Mouse (Mus musculus): Measurements from ENCODE around the gene Odf3. TPM values are rescaled to one million over a fixed set of nuclear protein-coding genes. Genes with fewer than 3 reads are reported as not detected.

Gene Odf3
- polyA plus RNA-seq, 1 experiment from 2014 or later: not detected

GRCm38 (mm10) chr7:140831447-140831846, 16.2 kb upstream of the Odf3 start:
- Histone ChIP-seq H3K4me2 (replicated peaks; ENCODE audit: low read depth) (no peak overlapping the region), H3K4me3 (ENCODE audit: low read depth, low read length) (no peak overlapping the region), H3K27ac (replicated peaks) (no peak overlapping the region), H3K36me3 (ENCODE audit: control insufficient read depth, insufficient read depth, low read length) (no peaks in the 10 kb centered on the region), H3K9me3 (ENCODE audit: control insufficient read depth, low read length) (no peaks in the 10 kb centered on the region), H3K27me3 (ENCODE audit: control insufficient read depth, insufficient read depth, low read length) (no peaks in the 10 kb centered on the region), H3K4me1 (replicated peaks; ENCODE audit: control insufficient read depth, insufficient read depth) (no peaks in the 10 kb centered on the region), H3K9ac (ENCODE audit: low read length) (no peak overlapping the region)
- no peak for ATAC-seq (ENCODE audit: low FRiP score, low TSS enrichment)
- TF ChIP-seq EP300 (optimal IDR thresholded peaks at IDR 0.05) (no peak), CTCF (IDR thresholded peaks at IDR 0.05; ENCODE audit: low read depth) (no peak)
- WGBS: 45% methylated on average over 6 of the region's 6 CpGs
- no peak for DNase-seq (ENCODE audit: low spot score)

GRCm38 (mm10) chr7:140833341-140833740, 14.3 kb upstream of the Odf3 start:
- Histone ChIP-seq H3K4me1 (replicated peaks; ENCODE audit: control insufficient read depth, insufficient read depth) (no peaks in the 10 kb centered on the region), H3K27ac (replicated peaks) (no peak overlapping the region), H3K9me3 (ENCODE audit: control insufficient read depth, low read length) (no peaks in the 10 kb centered on the region), H3K4me3 (ENCODE audit: low read depth, low read length) (no peak overlapping the region), H3K9ac (ENCODE audit: low read length) (no peak overlapping the region), H3K27me3 (ENCODE audit: control insufficient read depth, insufficient read depth, low read length) (no peaks in the 10 kb centered on the region), H3K4me2 (replicated peaks; ENCODE audit: low read depth) (no peak overlapping the region), H3K36me3 (ENCODE audit: control insufficient read depth, insufficient read depth, low read length) (no peaks in the 10 kb centered on the region)
- 81% methylated on average over 4 of the region's 4 CpGs for WGBS
- no peak for ATAC-seq (ENCODE audit: low FRiP score, low TSS enrichment)
- no peak for DNase-seq (ENCODE audit: low spot score)
- TF ChIP-seq EP300 (optimal IDR thresholded peaks at IDR 0.05): no peak
- no peak for TF ChIP-seq CTCF (IDR thresholded peaks at IDR 0.05; ENCODE audit: low read depth)

- ATAC-seq (ENCODE audit: low FRiP score, low TSS enrichment): peak; percentile 87
- Histone ChIP-seq H3K9me3 (ENCODE audit: control insufficient read depth, low read length) (no peaks in the 10 kb centered on the region), H3K4me3 (ENCODE audit: low read depth, low read length) (peak within 1 kb of the TSS; percentile 12; the same call in 1 of the 2 replicates), H3K4me2 (replicated peaks; ENCODE audit: low read depth) (peak within 1 kb of the TSS; percentile 42), H3K36me3 (ENCODE audit: control insufficient read depth, insufficient read depth, low read length) (no peaks in the 10 kb centered on the region), H3K4me1 (replicated peaks; ENCODE audit: control insufficient read depth, insufficient read depth) (no peaks in the 10 kb centered on the region), H3K27me3 (ENCODE audit: control insufficient read depth, insufficient read depth, low read length) (no peaks in the 10 kb centered on the region), H3K9ac (ENCODE audit: low read length) (0 out of 2 replicates have a peak within 1 kb of the TSS, but pooled peaks have one; percentile 31), H3K27ac (replicated peaks) (peak within 1 kb of the TSS; percentile 30; the same call in 1 of the 2 replicates)
- DNase-seq (ENCODE audit: low spot score): peak; percentile 65
- WGBS: 27% methylated on average over 20 of the region's 20 CpGs
- TF ChIP-seq EP300 (optimal IDR thresholded peaks at IDR 0.05): no peak
- TF ChIP-seq CTCF (IDR thresholded peaks at IDR 0.05; ENCODE audit: low read depth): no peak
These were observed 12.4 kb upstream of the Odf3 start, which contains the start of gene Urah for GRCm38 (mm10) chr7:140834968-140835757. TSS of gene Urah (plus strand) at chr7:140835018.

GRCm38 (mm10) chr7:140835758-140836087, 11.9 kb upstream of the Odf3 start:
- TF ChIP-seq EP300 (optimal IDR thresholded peaks at IDR 0.05): no peak
- TF ChIP-seq CTCF (IDR thresholded peaks at IDR 0.05; ENCODE audit: low read depth): no peak
- H3K27me3 ChIP-seq (ENCODE audit: control insufficient read depth, insufficient read depth, low read length): no peaks in the 10 kb centered on the region
- peak overlapping the region; percentile 42 for H3K4me2 ChIP-seq (replicated peaks; ENCODE audit: low read depth)
- no peaks in the 10 kb centered on the region for H3K9me3 ChIP-seq (ENCODE audit: control insufficient read depth, low read length)
- 0 out of 2 replicates have a peak, but pooled peaks have one; percentile 11 for ATAC-seq (ENCODE audit: low FRiP score, low TSS enrichment)
- 82% methylated on average over 2 of the region's 2 CpGs for WGBS
- DNase-seq (ENCODE audit: low spot score): no peak
- H3K4me1 ChIP-seq (replicated peaks; ENCODE audit: control insufficient read depth, insufficient read depth): no peaks in the 10 kb centered on the region
- H3K4me3 ChIP-seq (ENCODE audit: low read depth, low read length): peak overlapping the region; percentile 12; the same call in 1 of the 2 replicates
- no peaks in the 10 kb centered on the region for H3K36me3 ChIP-seq (ENCODE audit: control insufficient read depth, insufficient read depth, low read length)
- H3K27ac ChIP-seq (replicated peaks): no peak overlapping the region
- 0 out of 2 replicates have a peak overlapping the region, but pooled peaks have one; percentile 31 for H3K9ac ChIP-seq (ENCODE audit: low read length)

- no peaks in the 10 kb centered on the region for H3K9me3 ChIP-seq (ENCODE audit: control insufficient read depth, low read length)
- H3K27me3 ChIP-seq (ENCODE audit: control insufficient read depth, insufficient read depth, low read length): no peaks in the 10 kb centered on the region
- no peaks in the 10 kb centered on the region for H3K4me1 ChIP-seq (replicated peaks; ENCODE audit: control insufficient read depth, insufficient read depth)
- H3K4me2 ChIP-seq (replicated peaks; ENCODE audit: low read depth): no peak overlapping the region
- no peaks in the 10 kb centered on the region for H3K36me3 ChIP-seq (ENCODE audit: control insufficient read depth, insufficient read depth, low read length)
- DNase-seq (ENCODE audit: low spot score) (peak; percentile 11), ATAC-seq (ENCODE audit: low FRiP score, low TSS enrichment) (no peak)
- no peak overlapping the region for H3K27ac ChIP-seq (replicated peaks)
- H3K4me3 ChIP-seq (ENCODE audit: low read depth, low read length): peak overlapping the region; percentile 6; the same call in 1 of the 2 replicates
- TF ChIP-seq CTCF (IDR thresholded peaks at IDR 0.05; ENCODE audit: low read depth) (no peak), EP300 (optimal IDR thresholded peaks at IDR 0.05) (no peak)
- WGBS: 80% methylated on average over 9 of the region's 9 CpGs
- no peak overlapping the region for H3K9ac ChIP-seq (ENCODE audit: low read length)
These were observed 11.1 kb upstream of the Odf3 start for GRCm38 (mm10) chr7:140836243-140837115.
